Mouse (Mus musculus) heart, adult 2 months (tissue): ENCODE measurements around the gene Prss56.

Experiments used
- CTCF ChIP-seq: fragments of 200-600 bp; IDR thresholded peaks from 2 replicates; pipeline ENCODE4 v1.8.1; 2022; ENCODE audit warnings: antibody characterized with exemption, mild to moderate bottlenecking, moderate library complexity
- EP300 ChIP-seq: fragments of 200-500 bp; IDR thresholded peaks from 2 replicates; pipeline ENCODE4 v1.6.1; 2011; ENCODE audit warnings: low read depth, low read length, control low read depth; ENCODE audit not compliant: insufficient read depth
- POLR2A ChIP-seq: fragments of 200-500 bp; IDR thresholded peaks from 2 replicates; pipeline ENCODE4 v1.6.1; 2011; ENCODE audit warnings: mild to moderate bottlenecking, low read depth, low read length, control low read depth; ENCODE audit not compliant: insufficient read depth

DNA sequence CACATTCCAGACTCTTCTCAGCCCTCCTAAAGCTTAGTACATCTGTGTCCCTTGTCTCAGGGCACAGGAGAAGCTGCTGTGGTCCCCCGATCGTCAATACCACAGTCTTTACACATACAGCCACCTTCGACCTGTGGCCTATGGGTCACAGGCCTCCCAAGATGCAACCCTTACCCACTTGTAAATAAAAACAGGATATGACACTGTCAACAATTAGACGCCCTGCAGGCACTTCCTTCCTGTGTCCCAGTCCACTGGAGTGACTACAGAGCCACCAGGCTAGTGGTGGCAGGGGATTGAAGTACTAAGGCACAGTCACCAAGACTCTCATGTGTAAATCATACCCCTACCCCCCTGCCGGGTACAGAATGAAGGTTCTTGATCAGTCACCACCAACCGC is 21.9 kb downstream of the Prss56 start:
- TF ChIP-seq POLR2A (no peak), CTCF (no peak), EP300 (no peak)
